Mouse (Mus musculus): ENCODE data around the gene Yes1. TPM values are rescaled to one million over a fixed set of nuclear protein-coding genes. Genes with fewer than 3 reads are reported as not detected.
A peak's percentile ranks its signal among the peaks of the same experiment; 100 is the strongest.
"Not testable (repeated sequence)": the region's sequence is repeated elsewhere in the genome, so short reads cannot be mapped to it uniquely, and the experiment has no call there.

The Yes1 gene
- polyA plus RNA-seq, 1 experiment from 2014 or later = 47.7 TPM

DNA sequence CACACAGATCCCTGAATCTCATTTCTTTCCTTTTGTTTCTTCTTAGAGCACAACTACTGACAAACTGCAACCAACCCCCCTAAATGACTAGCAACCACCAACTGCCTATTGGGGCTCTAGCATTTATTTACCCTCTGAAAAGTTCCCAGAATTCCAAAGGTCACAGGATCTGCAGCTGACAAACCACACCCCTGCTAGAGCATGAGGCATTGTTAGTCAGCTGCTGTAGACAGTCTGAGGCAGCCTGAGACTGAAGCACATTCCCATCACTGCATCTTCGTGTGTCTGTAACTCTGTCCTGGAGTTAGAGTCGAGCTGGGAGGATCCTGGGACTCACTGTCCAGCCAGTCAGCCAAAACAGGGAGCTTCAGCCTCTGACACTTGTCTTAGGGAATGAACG, 114.4 kb downstream of the Yes1 start:
- H3K4me3 ChIP-seq (replicated peaks); H3K4me1 ChIP-seq (replicated peaks); ATAC-seq (ENCODE audit: insufficient number of reproducible peaks, insufficient read depth, low FRiP score, low TSS enrichment, low read depth); H3K36me3 ChIP-seq; H3K27ac ChIP-seq; H3K9ac ChIP-seq (replicated peaks); H3K9me3 ChIP-seq; H3K4me2 ChIP-seq; H3K27me3 ChIP-seq: not testable (repeated sequence)
- 71% methylated on average over 3 of the region's 3 CpGs for WGBS

DNA sequence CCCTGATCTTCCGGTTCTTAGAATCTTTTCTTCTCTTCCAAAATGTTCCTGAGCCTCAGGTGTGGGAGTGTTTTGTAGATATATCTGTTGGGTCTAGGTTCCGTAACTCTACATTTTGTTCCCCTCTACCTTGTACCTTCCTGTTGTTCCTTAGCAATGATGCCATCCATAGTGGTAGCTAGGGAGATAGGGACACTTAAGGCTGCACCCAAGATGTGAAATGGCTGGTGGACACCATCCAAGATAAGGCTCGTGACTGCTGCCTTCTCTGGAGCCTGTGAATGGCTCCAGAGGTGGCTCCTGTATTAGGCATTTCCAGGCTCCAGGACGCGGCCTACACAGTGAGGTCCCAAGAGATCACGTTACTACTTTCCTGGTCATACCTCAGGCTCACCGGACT, 117.3 kb downstream of the Yes1 start:
- H3K36me3 ChIP-seq = 0 out of 2 replicates have a peak, but pooled peaks cover under 1% of the 10 kb centered on the region
- no peak overlapping the region for H3K9ac ChIP-seq (replicated peaks)
- WGBS = 79% methylated on average over 7 of the region's 7 CpGs
- H3K4me2 ChIP-seq = no peak overlapping the region
- ATAC-seq (ENCODE audit: insufficient number of reproducible peaks, insufficient read depth, low FRiP score, low TSS enrichment, low read depth) = peak; percentile 37; the same call in 1 of the 2 replicates
- H3K4me3 ChIP-seq (replicated peaks) = no peak overlapping the region
- 0 out of 2 replicates have a peak overlapping the region, but pooled peaks have one; percentile 23 for H3K27ac ChIP-seq
- H3K4me1 ChIP-seq (replicated peaks) = no peaks in the 10 kb centered on the region
- no peaks in the 10 kb centered on the region for H3K27me3 ChIP-seq
- peaks cover 3% of the 10 kb centered on the region; the same call in 1 of the 2 replicates for H3K9me3 ChIP-seq

DNA sequence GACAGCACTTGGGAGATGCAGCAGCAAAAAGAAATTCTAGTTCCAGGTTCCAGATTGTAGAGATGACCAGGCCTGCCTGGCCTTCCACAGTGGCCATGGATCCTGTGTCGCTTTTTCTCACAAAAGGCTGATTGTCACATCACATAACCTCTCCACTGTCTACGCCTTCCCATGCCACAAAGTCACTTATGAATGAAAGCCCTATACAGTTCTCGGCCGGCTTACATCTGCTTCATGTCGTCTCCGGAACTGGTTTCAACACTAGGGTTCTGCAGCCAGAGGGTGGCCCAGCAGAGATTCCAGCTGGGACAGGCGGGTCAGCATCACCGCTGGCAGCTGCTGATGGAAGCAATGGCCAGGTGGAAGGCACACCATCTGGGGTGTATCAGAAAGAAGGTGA, 117.9 kb downstream of the Yes1 start:
- Histone ChIP-seq H3K27ac (0 out of 2 replicates have a peak overlapping the region, but pooled peaks have one; percentile 23), H3K27me3 (no peaks in the 10 kb centered on the region), H3K9ac (replicated peaks) (no peak overlapping the region), H3K4me2 (no peak overlapping the region), H3K9me3 (peaks cover 3% of the 10 kb centered on the region; the same call in 1 of the 2 replicates), H3K4me3 (replicated peaks) (no peak overlapping the region), H3K4me1 (replicated peaks) (no peaks in the 10 kb centered on the region), H3K36me3 (peaks cover 6% of the 10 kb centered on the region; the same call in 1 of the 2 replicates)
- WGBS = 87% methylated on average over 8 of the region's 8 CpGs
- ATAC-seq (ENCODE audit: insufficient number of reproducible peaks, insufficient read depth, low FRiP score, low TSS enrichment, low read depth) = no peak

DNA sequence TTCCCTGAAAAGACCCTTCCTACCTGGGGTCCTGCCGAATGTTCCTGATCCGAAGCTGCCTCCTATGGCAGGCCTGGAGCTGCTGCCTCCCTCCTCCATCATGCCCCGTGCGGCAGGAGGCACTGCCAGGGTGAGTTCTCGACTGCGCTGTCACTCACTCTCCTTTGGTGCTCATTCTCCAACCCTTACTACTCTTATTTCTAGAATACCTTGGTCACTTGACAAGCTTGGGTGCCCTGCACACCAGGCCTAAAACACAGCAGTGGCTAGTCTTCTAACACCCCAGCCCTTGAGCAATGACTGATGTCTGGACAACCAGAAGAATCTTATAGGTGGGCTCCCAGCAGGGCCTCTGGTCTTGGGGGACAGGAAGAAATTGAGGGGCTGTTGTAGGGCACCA, 122.9 kb downstream of the Yes1 start:
- H3K4me2 ChIP-seq; H3K9ac ChIP-seq (replicated peaks); H3K9me3 ChIP-seq; H3K27ac ChIP-seq; H3K4me1 ChIP-seq (replicated peaks); H3K4me3 ChIP-seq (replicated peaks); H3K27me3 ChIP-seq: not testable (repeated sequence)
- ATAC-seq (ENCODE audit: insufficient number of reproducible peaks, insufficient read depth, low FRiP score, low TSS enrichment, low read depth) = peak; percentile 68; the same call in 1 of the 2 replicates
- WGBS = 93% methylated on average over 6 of the region's 6 CpGs
- H3K36me3 ChIP-seq = peaks cover 23% of the 10 kb centered on the region; the same call in 1 of the 2 replicates

DNA sequence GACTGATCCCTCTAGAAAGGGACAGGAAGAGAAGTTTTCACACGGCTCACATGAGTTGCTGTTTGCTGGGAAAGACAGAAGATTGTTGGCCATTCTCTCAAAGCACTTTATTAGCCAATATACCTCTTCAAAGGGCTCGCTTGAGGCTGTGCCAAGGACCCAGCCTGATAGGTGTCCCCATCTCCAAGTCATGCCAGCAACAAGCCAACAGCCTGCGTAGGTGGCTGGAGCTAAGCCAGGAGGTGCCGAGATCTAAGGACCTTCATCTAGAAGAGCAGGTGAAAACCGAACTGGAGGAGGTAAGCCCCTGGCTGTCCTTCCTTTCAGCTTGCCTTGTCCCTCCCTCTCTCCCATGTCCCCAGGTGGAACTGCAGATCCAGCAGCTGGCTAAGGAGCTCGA, 124.8 kb downstream of the Yes1 start:
- Histone ChIP-seq H3K4me1 (replicated peaks) (no peaks in the 10 kb centered on the region), H3K27me3 (no peaks in the 10 kb centered on the region), H3K4me2 (no peak overlapping the region), H3K9ac (replicated peaks) (no peak overlapping the region), H3K9me3 (no peaks in the 10 kb centered on the region; the same call in 1 of the 2 replicates), H3K4me3 (replicated peaks) (no peak overlapping the region), H3K36me3 (peaks cover 23% of the 10 kb centered on the region; the same call in 1 of the 2 replicates), H3K27ac (no peak overlapping the region)
- ATAC-seq (ENCODE audit: insufficient number of reproducible peaks, insufficient read depth, low FRiP score, low TSS enrichment, low read depth) = no peak
- 88% methylated on average over 6 of the region's 6 CpGs for WGBS

Other genes starting within 250 kb of the Yes1 start
- gene Ppp1cb, start 152.3 kb upstream of the Yes1 start, polyA plus RNA-seq (2016; fragmentation: Nextera tagmentation; extraction: Ambion mirVana) = 222 and 236 TPM in 2 replicates
- gene Pisd, start 174.5 kb downstream of the Yes1 start, polyA plus RNA-seq (2016; fragmentation: Nextera tagmentation; extraction: Ambion mirVana) = 58.6 and 61.9 TPM in 2 replicates
- not detected in 2 replicates for gene Gm20671, start 215.9 kb downstream of the Yes1 start, polyA plus RNA-seq (2016; fragmentation: Nextera tagmentation; extraction: Ambion mirVana)
- 15.3 and 15.8 TPM in 2 replicates for gene Prr14l, start 243.1 kb downstream of the Yes1 start, polyA plus RNA-seq (2016; fragmentation: Nextera tagmentation; extraction: Ambion mirVana)

Measured in limb, embryonic 12.5 days (tissue).